Mouse (Mus musculus) kidney, postnatal 14 days (tissue): Measurements from ENCODE around the gene Usf1.
A peak's percentile ranks its signal among the peaks of the same experiment; 100 is the strongest.

Experiments
- DNase-seq: peaks from one replicate; pipeline ENCODE4 v3.0.0; 2022; ENCODE audit warnings: mixed read lengths

Gene Usf1

GRCm38 (mm10) chr1:171419291-171419882, 8.3 kb downstream of the Usf1 start:
- no peak for DNase-seq

- no peak for DNase-seq
Observed at GRCm38 (mm10) chr1:171419905-171420304, 8.8 kb downstream of the Usf1 start.

GRCm38 (mm10) chr1:171422504-171423095, 11.5 kb downstream of the Usf1 start:
- no peak for DNase-seq

- DNase-seq, result no peak
Observed at GRCm38 (mm10) chr1:171424638-171425037, 13.5 kb downstream of the Usf1 start.

GRCm38 (mm10) chr1:171425126-171425525, 14.0 kb downstream of the Usf1 start:
- no peak for DNase-seq

GRCm38 (mm10) chr1:171432158-171432557, 21.0 kb downstream of the Usf1 start:
- no peak for DNase-seq

GRCm38 (mm10) chr1:171435288-171435814, 24.2 kb downstream of the Usf1 start:
- no peak for DNase-seq

- DNase-seq, result no peak
Observed at GRCm38 (mm10) chr1:171435974-171436373, 24.9 kb downstream of the Usf1 start.

GRCm38 (mm10) chr1:171437264-171438013, 26.3 kb downstream of the Usf1 start, which contains the start of gene F11r:
Gene F11r, plus strand, starts transcription at chr1:171437535.
- DNase-seq, result peak; percentile 96

GRCm38 (mm10) chr1:171438014-171438670, 27.0 kb downstream of the Usf1 start:
- DNase-seq, result peak; percentile 52

GRCm38 (mm10) chr1:171439072-171439471, 28.0 kb downstream of the Usf1 start:
- peak; percentile 45 for DNase-seq

GRCm38 (mm10) chr1:171440025-171440725, 29.1 kb downstream of the Usf1 start:
- DNase-seq, result peak; percentile 90

GRCm38 (mm10) chr1:171441466-171442412, 30.6 kb downstream of the Usf1 start:
- DNase-seq, result peak; percentile 65

- DNase-seq, result peak; percentile 48
Observed at GRCm38 (mm10) chr1:171442413-171442760, 31.3 kb downstream of the Usf1 start.

- DNase-seq, result no peak
Observed at GRCm38 (mm10) chr1:171445050-171445449, 33.9 kb downstream of the Usf1 start.

GRCm38 (mm10) chr1:171446854-171447253, 35.7 kb downstream of the Usf1 start:
- no peak for DNase-seq

GRCm38 (mm10) chr1:171447692-171448091, 36.6 kb downstream of the Usf1 start:
- DNase-seq, result no peak

- DNase-seq, result no peak
Observed at GRCm38 (mm10) chr1:171450062-171450461, 38.9 kb downstream of the Usf1 start.

- DNase-seq, result no peak
Observed at GRCm38 (mm10) chr1:171451001-171451400, 39.9 kb downstream of the Usf1 start.

GRCm38 (mm10) chr1:171452522-171452921, 41.4 kb downstream of the Usf1 start:
- DNase-seq, result no peak

GRCm38 (mm10) chr1:171452923-171453322, 41.8 kb downstream of the Usf1 start:
- no peak for DNase-seq
